Mouse (Mus musculus): ENCODE measurements around the gene Zfp638. TPM values are rescaled to one million over a fixed set of nuclear protein-coding genes. Genes with fewer than 3 reads are reported as not detected.

The Zfp638 gene
- polyA plus RNA-seq, 2 experiments = 14.0 to 19.3 TPM

DNA sequence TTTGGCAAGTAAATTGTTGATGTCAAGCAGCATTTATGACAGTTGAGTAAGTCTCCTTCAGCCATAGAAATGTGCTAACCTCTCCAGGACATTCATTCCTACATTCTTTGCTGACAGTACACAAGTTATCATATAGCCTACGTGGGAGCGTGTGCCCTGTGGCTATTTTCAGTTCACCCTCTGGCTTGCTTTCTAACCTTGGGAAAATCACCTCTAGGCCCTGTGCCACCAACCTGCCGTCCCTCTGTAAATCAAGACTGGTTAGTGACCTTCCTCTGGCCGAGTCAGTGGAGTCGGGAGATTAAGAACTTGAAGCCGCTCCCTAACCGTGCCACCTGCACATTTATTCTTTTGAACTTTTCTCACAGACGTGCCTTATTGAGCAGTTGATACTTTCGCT, 6.9 kb upstream of the Zfp638 start:
- ATAC-seq (ENCODE audit: insufficient read depth) (no peak), DNase-seq (ENCODE audit: low read depth in 3 of 3, low spot score in 3 of 3) (no peak)
- no peaks in the 10 kb centered on the region for H3K4me1 ChIP-seq (replicated peaks; ENCODE audit: control insufficient read depth in 2 of 2, insufficient read depth in 2 of 2, low read length in 1 of 2)
- no peaks in the 10 kb centered on the region for H3K9me3 ChIP-seq (ENCODE audit: control insufficient read depth, low read length)
- no peak overlapping the region for H3K4me3 ChIP-seq (ENCODE audit: insufficient read depth in 1 of 2, low read depth in 2 of 2, low read length in 2 of 2)
- H3K4me2 ChIP-seq (ENCODE audit: low read depth) = no peak overlapping the region
- no peak overlapping the region for H3K27ac ChIP-seq
- H3K36me3 ChIP-seq (replicated peaks; ENCODE audit: control insufficient read depth, insufficient read depth, low read depth) = no peaks in the 10 kb centered on the region
- 76% methylated on average over 9 of the region's 9 CpGs for WGBS (ENCODE audit: insufficient replicate concordance)
- H3K27me3 ChIP-seq (ENCODE audit: control insufficient read depth, insufficient read depth, low read length) = no peaks in the 10 kb centered on the region
- no peak overlapping the region for H3K9ac ChIP-seq (replicated peaks)
- TF ChIP-seq EP300 (IDR thresholded peaks at IDR 0.05; ENCODE audit: low read depth) = no peak
- TF ChIP-seq CTCF (IDR thresholded peaks at IDR 0.05; ENCODE audit: low read depth) = no peak

DNA sequence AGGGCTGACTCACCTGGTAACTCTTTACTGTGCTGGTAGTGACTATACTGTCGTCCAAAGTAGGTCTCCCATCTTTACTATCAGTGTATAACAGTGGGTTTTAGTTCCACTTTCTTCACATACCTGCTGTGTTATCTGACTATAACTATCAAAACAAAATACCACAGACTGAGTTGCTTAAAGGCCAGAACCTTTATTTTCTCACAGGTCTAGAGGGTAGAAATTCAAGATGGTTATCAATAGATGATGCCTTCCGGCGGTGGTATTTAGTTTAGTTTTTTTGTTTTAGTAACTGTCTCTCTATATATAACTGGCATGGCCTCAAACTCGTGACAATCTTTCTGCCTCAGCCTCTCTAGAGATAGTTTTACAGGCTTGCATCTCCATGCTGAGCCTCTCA, 3.4 kb upstream of the Zfp638 start:
- Histone ChIP-seq H3K36me3 (replicated peaks; ENCODE audit: control insufficient read depth, insufficient read depth, low read depth) (no peaks in the 10 kb centered on the region), H3K9ac (replicated peaks) (no peak overlapping the region), H3K27me3 (ENCODE audit: control insufficient read depth, insufficient read depth, low read length) (no peaks in the 10 kb centered on the region), H3K27ac (no peak overlapping the region), H3K4me1 (replicated peaks; ENCODE audit: control insufficient read depth in 2 of 2, insufficient read depth in 2 of 2, low read length in 1 of 2) (peaks cover 5 to 8% of the 10 kb centered on the region in 2 experiments), H3K9me3 (ENCODE audit: control insufficient read depth, low read length) (no peaks in the 10 kb centered on the region), H3K4me2 (ENCODE audit: low read depth) (no peak overlapping the region), H3K4me3 (ENCODE audit: insufficient read depth in 1 of 2, low read depth in 2 of 2, low read length in 2 of 2) (no peak overlapping the region)
- TF ChIP-seq EP300 (IDR thresholded peaks at IDR 0.05; ENCODE audit: low read depth) (no peak), CTCF (IDR thresholded peaks at IDR 0.05; ENCODE audit: low read depth) (no peak)
- 30% methylated on average over 4 of the region's 4 CpGs for WGBS (ENCODE audit: insufficient replicate concordance)
- DNase-seq (ENCODE audit: low read depth in 3 of 3, low spot score in 3 of 3) = no peak
- no peak for ATAC-seq (ENCODE audit: insufficient read depth)

DNA sequence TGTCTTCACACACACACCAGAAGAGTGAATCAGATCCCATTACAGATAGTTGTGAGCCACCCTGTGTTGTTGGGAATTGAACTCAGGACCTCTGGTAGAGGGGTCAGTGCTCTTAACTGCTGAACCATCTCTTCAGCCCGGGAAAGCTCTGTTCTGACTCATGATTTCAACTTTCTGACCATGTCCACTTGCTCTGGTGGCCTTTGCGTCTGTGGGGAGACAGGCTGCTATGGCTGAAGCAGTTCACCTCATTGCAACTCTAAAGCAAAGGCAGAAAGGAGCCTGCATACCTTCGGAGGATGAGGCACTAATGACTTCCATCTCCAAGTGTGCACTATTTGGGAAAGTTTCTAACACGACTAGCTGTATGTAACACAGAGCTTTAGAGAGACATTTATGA, 486 bp upstream of the Zfp638 start:
- H3K9ac ChIP-seq (replicated peaks) = no peak overlapping the region
- peak overlapping the region in 1 of 2 experiments; percentile 61; a peak in 1 of 4 replicates for H3K4me3 ChIP-seq (ENCODE audit: insufficient read depth in 1 of 2, low read depth in 2 of 2, low read length in 2 of 2)
- WGBS (ENCODE audit: insufficient replicate concordance) = 27% methylated on average over 4 of the region's 4 CpGs

DNA sequence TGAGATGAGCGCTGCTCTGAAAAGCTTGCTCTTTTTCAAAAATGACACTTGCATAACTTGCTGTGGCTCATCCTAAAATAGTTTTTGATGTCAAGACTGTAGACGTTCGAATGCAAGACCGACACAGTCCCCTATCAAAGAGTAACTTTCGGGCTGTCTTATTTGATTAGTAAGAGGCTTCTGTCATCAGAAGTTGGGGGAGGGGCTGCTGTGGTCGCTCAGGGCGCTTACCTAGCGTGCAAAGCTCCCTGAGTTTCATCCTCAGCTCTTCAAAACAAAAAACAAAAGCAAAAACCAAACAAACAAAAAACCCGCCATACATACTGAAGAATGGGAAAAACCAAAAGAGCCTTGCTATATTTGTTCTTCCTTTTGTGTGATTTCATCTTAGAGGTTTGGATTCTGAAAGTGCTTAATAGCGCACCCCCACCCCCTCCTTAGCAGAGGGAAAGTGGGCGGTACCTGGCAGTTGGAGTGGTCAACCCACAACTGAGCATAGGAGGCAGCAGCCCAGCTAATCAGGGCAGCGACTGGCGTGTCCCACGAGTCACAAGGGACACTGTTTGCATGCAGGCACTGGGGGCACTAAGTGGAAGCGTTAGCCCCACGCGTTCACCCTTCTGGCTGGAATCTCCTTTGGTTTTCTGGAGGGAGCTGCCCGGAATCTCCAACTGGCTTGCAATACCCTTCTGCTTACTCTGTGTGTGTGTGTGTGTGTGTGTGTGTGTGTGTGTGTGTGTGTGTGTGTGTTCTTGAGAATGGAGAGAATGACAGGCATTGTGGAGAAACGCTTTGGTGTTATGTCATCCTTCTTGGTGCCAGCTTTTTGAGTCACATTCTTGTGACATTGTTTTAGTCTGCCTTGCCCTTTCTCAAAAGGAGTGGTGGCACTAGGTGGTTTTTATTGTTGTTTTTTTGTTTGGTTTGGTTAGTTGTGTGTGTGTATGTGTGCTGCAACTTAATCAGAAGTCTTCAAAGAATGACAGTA, 983 bp downstream of the Zfp638 start:
- Histone ChIP-seq H3K9me3 (ENCODE audit: control insufficient read depth, low read length) (no peaks in the 10 kb centered on the region), H3K36me3 (replicated peaks; ENCODE audit: control insufficient read depth, insufficient read depth, low read depth) (no peaks in the 10 kb centered on the region), H3K4me1 (replicated peaks; ENCODE audit: control insufficient read depth in 2 of 2, insufficient read depth in 2 of 2, low read length in 1 of 2) (peaks cover 5 to 8% of the 10 kb centered on the region in 2 experiments), H3K4me3 (ENCODE audit: insufficient read depth in 1 of 2, low read depth in 2 of 2, low read length in 2 of 2) (peak overlapping the region; percentile 61 to 64), H3K4me2 (ENCODE audit: low read depth) (peak overlapping the region; percentile 99), H3K27me3 (ENCODE audit: control insufficient read depth, insufficient read depth, low read length) (no peaks in the 10 kb centered on the region), H3K9ac (replicated peaks) (peak overlapping the region; percentile 71), H3K27ac (no peak overlapping the region)
- TF ChIP-seq CTCF (IDR thresholded peaks at IDR 0.05; ENCODE audit: low read depth) (no peak), EP300 (IDR thresholded peaks at IDR 0.05; ENCODE audit: low read depth) (no peak)
- ATAC-seq (ENCODE audit: insufficient read depth) (peak; percentile 29), DNase-seq (ENCODE audit: low read depth in 3 of 3, low spot score in 3 of 3) (peak; percentile 20 to 25 (median 23))
- 4% methylated on average over 19 of the region's 19 CpGs for WGBS (ENCODE audit: insufficient replicate concordance)

More for the DNA sequence above, 486 bp upstream of the Zfp638 start:
- no peaks in the 10 kb centered on the region for H3K27me3 ChIP-seq (ENCODE audit: control insufficient read depth, insufficient read depth, low read length)
- H3K36me3 ChIP-seq (replicated peaks; ENCODE audit: control insufficient read depth, insufficient read depth, low read depth) = no peaks in the 10 kb centered on the region
- no peak for TF ChIP-seq CTCF (IDR thresholded peaks at IDR 0.05; ENCODE audit: low read depth)
- TF ChIP-seq EP300 (IDR thresholded peaks at IDR 0.05; ENCODE audit: low read depth) = no peak
- ATAC-seq (ENCODE audit: insufficient read depth) (no peak), DNase-seq (ENCODE audit: low read depth in 3 of 3, low spot score in 3 of 3) (no peak)
- no peak overlapping the region for H3K27ac ChIP-seq
- peaks cover 5 to 8% of the 10 kb centered on the region in 2 experiments for H3K4me1 ChIP-seq (replicated peaks; ENCODE audit: control insufficient read depth in 2 of 2, insufficient read depth in 2 of 2, low read length in 1 of 2)
- H3K4me2 ChIP-seq (ENCODE audit: low read depth) = peak overlapping the region; percentile 99
- no peaks in the 10 kb centered on the region for H3K9me3 ChIP-seq (ENCODE audit: control insufficient read depth, low read length)

DNA sequence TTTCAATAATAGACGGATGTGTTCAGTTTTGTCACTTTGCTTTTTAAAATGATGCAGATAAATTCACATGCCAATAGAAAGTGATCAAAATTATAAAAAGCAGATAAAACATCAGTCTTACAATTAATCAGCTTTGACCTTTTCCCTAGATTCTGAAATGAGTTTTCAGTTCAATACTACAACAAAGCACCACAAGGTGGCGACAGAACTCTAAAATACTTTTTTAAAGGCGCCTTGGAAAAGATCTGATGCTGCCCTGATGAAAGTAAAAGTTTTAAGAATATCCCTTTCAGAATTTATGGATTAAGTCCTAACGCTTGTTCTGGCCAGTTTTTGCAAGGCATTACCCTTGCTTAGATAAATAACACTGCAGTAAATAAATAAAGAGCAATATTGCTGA, 12.9 kb downstream of the Zfp638 start:
- 6% methylated on average over 4 of the region's 4 CpGs for WGBS (ENCODE audit: insufficient replicate concordance)
- Histone ChIP-seq H3K4me2 (ENCODE audit: low read depth) (no peak overlapping the region), H3K9me3 (ENCODE audit: control insufficient read depth, low read length) (no peaks in the 10 kb centered on the region), H3K27ac (no peak overlapping the region), H3K27me3 (ENCODE audit: control insufficient read depth, insufficient read depth, low read length) (no peaks in the 10 kb centered on the region), H3K4me3 (ENCODE audit: insufficient read depth in 1 of 2, low read depth in 2 of 2, low read length in 2 of 2) (no peak overlapping the region), H3K36me3 (replicated peaks; ENCODE audit: control insufficient read depth, insufficient read depth, low read depth) (no peaks in the 10 kb centered on the region), H3K9ac (replicated peaks) (no peak overlapping the region), H3K4me1 (replicated peaks; ENCODE audit: control insufficient read depth in 2 of 2, insufficient read depth in 2 of 2, low read length in 1 of 2) (no peaks in the 10 kb centered on the region)
- DNase-seq (ENCODE audit: low read depth in 3 of 3, low spot score in 3 of 3) (peak; percentile 6 to 24 (median 10)), ATAC-seq (ENCODE audit: insufficient read depth) (no peak)
- TF ChIP-seq CTCF (IDR thresholded peaks at IDR 0.05; ENCODE audit: low read depth) (peak; percentile 45; the same call in 1 of the 2 replicates), EP300 (IDR thresholded peaks at IDR 0.05; ENCODE audit: low read depth) (no peak)

Measured in liver, embryonic 14.5 days (tissue).